Mouse (Mus musculus): ENCODE data around the gene Pnmal1. TPM values are rescaled to one million over a fixed set of nuclear protein-coding genes. Genes with fewer than 3 reads are reported as not detected.

Pnmal1 gene
- 5.8 and 12.7 TPM in 2 replicates for polyA plus RNA-seq (2016; fragmentation: Nextera tagmentation; extraction: Ambion mirVana)

GRCm38 (mm10) chr7:16959539-16960187 lies at the start of gene Pnmal1:
TSS of gene Pnmal1 (plus strand) at chr7:16959679.
- H3K9me3 ChIP-seq: peaks cover 5% of the 10 kb centered on the region; the same call in 1 of the 2 replicates
- H3K27me3 ChIP-seq (ENCODE audit: insufficient read depth, poor library complexity, severe bottlenecking): peaks cover 13% of the 10 kb centered on the region; the same call in 1 of the 2 replicates
- DNase-seq (ENCODE audit: low spot score): peak; percentile 95
- 19% methylated on average over 17 of the region's 17 CpGs for WGBS
- peaks cover 32% of the 10 kb centered on the region for H3K4me1 ChIP-seq (replicated peaks)
- H3K27ac ChIP-seq: peak within 1 kb of the TSS; percentile 90
- peaks cover 5% of the 10 kb centered on the region; the same call in 1 of the 2 replicates for H3K36me3 ChIP-seq
- H3K4me3 ChIP-seq: peak within 1 kb of the TSS; percentile 45

DNA sequence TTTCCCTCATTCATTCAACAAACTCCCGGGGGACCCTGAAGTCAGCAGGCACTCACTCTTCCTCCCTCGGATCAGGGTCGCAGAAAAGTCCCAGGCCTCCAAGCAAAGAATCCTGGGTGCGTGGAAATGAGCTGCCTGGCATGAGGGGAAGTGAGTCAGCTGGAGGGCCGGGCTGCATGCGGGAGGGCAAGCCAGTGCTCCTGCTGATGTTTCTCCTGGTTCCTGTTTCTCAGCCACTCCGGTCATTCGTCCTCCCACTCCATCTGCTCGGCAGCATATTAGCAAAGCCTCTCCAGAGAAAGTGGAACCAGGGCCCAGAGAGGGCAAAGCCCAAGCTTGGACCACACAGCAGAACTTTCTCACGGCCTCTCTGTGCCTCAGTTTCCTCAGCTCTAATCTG lies 49.6 kb upstream of the Pnmal1 start:
- no peaks in the 10 kb centered on the region for H3K9me3 ChIP-seq
- no peak for DNase-seq (ENCODE audit: low spot score)
- H3K27ac ChIP-seq: no peak overlapping the region
- peaks cover 13% of the 10 kb centered on the region for H3K36me3 ChIP-seq
- no peak overlapping the region for H3K4me3 ChIP-seq
- peaks cover 41% of the 10 kb centered on the region for H3K4me1 ChIP-seq (replicated peaks)
- whole genome bisulfite sequencing: 44% methylated on average over 10 of the region's 10 CpGs
- H3K27me3 ChIP-seq (ENCODE audit: insufficient read depth, poor library complexity, severe bottlenecking): peaks cover 18% of the 10 kb centered on the region

GRCm38 (mm10) chr7:16911904-16912303 lies 47.6 kb upstream of the Pnmal1 start:
- Histone ChIP-seq H3K9me3 (no peaks in the 10 kb centered on the region), H3K4me3 (no peak overlapping the region), H3K27me3 (ENCODE audit: insufficient read depth, poor library complexity, severe bottlenecking) (peaks cover 18% of the 10 kb centered on the region), H3K27ac (no peak overlapping the region), H3K36me3 (peaks cover 33% of the 10 kb centered on the region), H3K4me1 (replicated peaks) (peaks cover 22% of the 10 kb centered on the region)
- 90% methylated on average over 3 of the region's 3 CpGs for WGBS
- no peak for DNase-seq (ENCODE audit: low spot score)

- H3K27ac ChIP-seq: no peak overlapping the region
- H3K27me3 ChIP-seq (ENCODE audit: insufficient read depth, poor library complexity, severe bottlenecking): peaks cover 18% of the 10 kb centered on the region
- peaks cover 23% of the 10 kb centered on the region for H3K4me1 ChIP-seq (replicated peaks)
- no peaks in the 10 kb centered on the region for H3K9me3 ChIP-seq
- no peak overlapping the region for H3K4me3 ChIP-seq
- WGBS: 84% methylated on average over 6 of the region's 6 CpGs
- peaks cover 37% of the 10 kb centered on the region for H3K36me3 ChIP-seq
- no peak for DNase-seq (ENCODE audit: low spot score)
Observed at GRCm38 (mm10) chr7:16912360-16912759, 47.1 kb upstream of the Pnmal1 start.

- peak; percentile 77 for DNase-seq (ENCODE audit: low spot score)
- Histone ChIP-seq H3K4me1 (replicated peaks) (peaks cover 27% of the 10 kb centered on the region), H3K27ac (no peak overlapping the region), H3K27me3 (ENCODE audit: insufficient read depth, poor library complexity, severe bottlenecking) (peaks cover 7% of the 10 kb centered on the region; the same call in 1 of the 2 replicates), H3K9me3 (no peaks in the 10 kb centered on the region), H3K4me3 (no peak overlapping the region), H3K36me3 (peaks cover 53% of the 10 kb centered on the region)
- WGBS: 39% methylated on average over 10 of the region's 10 CpGs
Observed at GRCm38 (mm10) chr7:16913806-16914452, 45.5 kb upstream of the Pnmal1 start.

DNA sequence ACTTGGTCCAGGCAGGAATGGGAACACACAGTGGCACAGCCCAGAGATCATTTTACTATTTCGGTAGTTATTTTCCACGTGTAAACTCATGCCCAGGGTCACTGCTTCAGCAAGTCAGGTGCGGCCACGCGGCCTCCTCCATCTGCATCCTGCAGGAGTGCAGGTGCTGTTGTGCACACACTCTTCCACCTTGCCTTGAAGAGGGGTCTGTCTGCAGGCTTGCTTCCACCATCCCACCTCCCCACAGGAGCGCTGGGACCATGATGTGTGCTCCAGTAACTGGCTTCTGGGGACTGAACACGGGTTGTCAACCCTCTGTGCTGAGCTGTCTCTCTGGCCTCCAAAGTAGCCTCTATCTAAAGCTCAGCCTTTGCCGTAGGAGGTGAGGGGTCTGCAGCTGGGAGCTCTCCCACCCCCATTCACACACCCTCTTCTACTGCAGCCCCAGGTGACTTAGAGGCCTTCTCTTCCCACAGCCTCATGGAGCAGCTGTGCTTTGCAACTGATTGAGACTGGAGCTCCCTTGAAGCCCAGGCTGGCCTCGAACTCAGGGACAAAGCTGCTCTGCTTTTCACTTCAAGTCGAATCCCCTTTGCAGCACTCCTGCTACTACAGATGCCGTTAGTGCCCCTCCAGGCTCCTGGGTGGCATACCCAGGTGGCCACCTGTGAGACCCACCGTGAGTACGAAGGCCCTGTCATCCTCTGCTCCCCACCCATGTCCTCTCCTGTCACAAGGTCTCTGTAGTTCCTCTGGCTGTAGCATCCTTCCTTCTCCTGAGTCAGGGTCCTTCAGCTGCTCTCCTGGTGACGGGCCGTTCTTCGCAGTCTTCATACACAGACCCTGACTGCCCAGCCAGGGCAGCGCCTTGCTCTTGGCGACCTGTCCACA lies 44.8 kb upstream of the Pnmal1 start:
- peaks cover 27% of the 10 kb centered on the region for H3K4me1 ChIP-seq (replicated peaks)
- WGBS: 83% methylated on average over 18 of the region's 18 CpGs
- DNase-seq (ENCODE audit: low spot score): no peak
- no peak overlapping the region for H3K27ac ChIP-seq
- peaks cover 61% of the 10 kb centered on the region for H3K36me3 ChIP-seq
- peaks cover under 1% of the 10 kb centered on the region; the same call in 1 of the 2 replicates for H3K27me3 ChIP-seq (ENCODE audit: insufficient read depth, poor library complexity, severe bottlenecking)
- no peak overlapping the region for H3K4me3 ChIP-seq
- H3K9me3 ChIP-seq: no peaks in the 10 kb centered on the region

DNA sequence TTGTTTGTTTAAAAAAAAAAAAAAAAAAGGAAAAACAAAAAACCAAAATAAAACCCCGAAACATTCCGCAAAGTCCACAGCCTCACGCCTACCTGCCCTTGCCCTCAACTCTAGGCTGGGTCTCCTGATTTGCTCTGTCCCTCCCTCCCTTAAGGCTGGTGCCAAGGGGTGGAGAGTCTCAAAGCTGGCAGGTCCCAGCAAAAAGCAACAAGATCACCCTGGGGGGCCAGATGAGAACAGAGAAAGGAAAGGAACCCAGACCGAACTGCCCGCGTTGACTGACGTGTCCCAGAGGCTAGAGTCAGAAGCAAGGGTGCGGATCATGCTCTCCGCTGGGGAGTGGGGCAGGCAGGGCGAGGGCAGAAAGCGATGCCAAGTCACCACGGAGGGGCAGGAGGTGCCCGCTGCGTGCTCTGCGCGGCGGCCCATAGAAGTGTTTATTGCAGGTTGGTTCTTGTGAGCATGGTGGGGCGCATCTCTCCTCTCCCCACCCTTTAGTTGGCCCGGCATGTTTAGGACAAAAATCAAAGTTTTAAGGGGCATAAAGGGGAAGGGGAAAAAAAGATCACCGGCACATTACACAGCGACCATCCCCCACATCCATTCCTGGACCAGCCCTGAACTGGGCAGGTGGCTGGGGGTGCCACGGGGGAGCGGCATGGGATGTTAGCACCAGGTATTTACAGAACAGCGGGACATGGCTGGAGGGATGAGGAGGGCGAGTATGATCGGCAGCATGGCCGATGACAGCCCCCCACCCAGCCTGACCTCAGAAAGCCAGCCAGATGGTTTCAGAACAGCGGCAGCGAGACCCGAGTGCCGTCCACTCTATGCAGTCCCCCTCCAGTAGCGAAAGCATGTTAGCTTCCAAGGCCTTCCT lies 43.8 kb upstream of the Pnmal1 start:
- H3K36me3 ChIP-seq: peaks cover 67% of the 10 kb centered on the region
- no peak for DNase-seq (ENCODE audit: low spot score)
- H3K4me1 ChIP-seq (replicated peaks): peaks cover 35% of the 10 kb centered on the region
- H3K27me3 ChIP-seq (ENCODE audit: insufficient read depth, poor library complexity, severe bottlenecking): no peaks in the 10 kb centered on the region
- 88% methylated on average over 32 of the region's 32 CpGs for WGBS
- H3K9me3 ChIP-seq: no peaks in the 10 kb centered on the region
- no peak overlapping the region for H3K4me3 ChIP-seq
- no peak overlapping the region for H3K27ac ChIP-seq

GRCm38 (mm10) chr7:16916342-16917265 lies 42.9 kb upstream of the Pnmal1 start:
- H3K9me3 ChIP-seq: no peaks in the 10 kb centered on the region
- H3K27ac ChIP-seq: no peak overlapping the region
- 86% methylated on average over 30 of the region's 30 CpGs for WGBS
- H3K27me3 ChIP-seq (ENCODE audit: insufficient read depth, poor library complexity, severe bottlenecking): no peaks in the 10 kb centered on the region
- H3K36me3 ChIP-seq: peaks cover 76% of the 10 kb centered on the region
- no peak overlapping the region for H3K4me3 ChIP-seq
- DNase-seq (ENCODE audit: low spot score): no peak
- H3K4me1 ChIP-seq (replicated peaks): peaks cover 44% of the 10 kb centered on the region

GRCm38 (mm10) chr7:16917447-16917846 lies 42.0 kb upstream of the Pnmal1 start:
- 89% methylated on average over 11 of the region's 11 CpGs for WGBS
- no peak for DNase-seq (ENCODE audit: low spot score)
- H3K4me3 ChIP-seq: no peak overlapping the region
- no peak overlapping the region for H3K27ac ChIP-seq
- H3K9me3 ChIP-seq: no peaks in the 10 kb centered on the region
- peaks cover 53% of the 10 kb centered on the region for H3K4me1 ChIP-seq (replicated peaks)
- no peaks in the 10 kb centered on the region for H3K27me3 ChIP-seq (ENCODE audit: insufficient read depth, poor library complexity, severe bottlenecking)
- H3K36me3 ChIP-seq: peaks cover 78% of the 10 kb centered on the region

DNA sequence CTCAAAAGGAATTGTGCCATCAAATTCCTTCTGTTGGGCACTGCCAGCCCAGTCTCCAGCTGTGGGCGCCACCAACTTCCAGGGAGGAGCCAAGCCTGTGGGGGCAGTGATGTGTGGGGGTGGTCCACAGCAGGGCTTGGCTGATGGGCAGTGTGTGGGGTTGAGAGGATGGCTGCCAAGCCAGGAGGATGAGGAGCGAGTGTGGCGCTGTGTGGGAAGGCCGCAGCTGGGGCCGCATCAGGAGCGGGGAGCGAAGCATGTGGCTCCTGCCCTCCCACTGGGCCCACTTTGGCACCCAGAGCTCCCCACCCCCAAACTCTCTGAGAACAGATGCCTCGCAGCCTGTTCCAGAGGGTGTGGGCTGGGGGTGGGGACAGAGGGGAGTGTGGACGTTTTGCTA lies 41.5 kb upstream of the Pnmal1 start:
- 84% methylated on average over 9 of the region's 9 CpGs for WGBS
- no peaks in the 10 kb centered on the region for H3K9me3 ChIP-seq
- H3K36me3 ChIP-seq: peaks cover 78% of the 10 kb centered on the region
- DNase-seq (ENCODE audit: low spot score): no peak
- no peaks in the 10 kb centered on the region for H3K27me3 ChIP-seq (ENCODE audit: insufficient read depth, poor library complexity, severe bottlenecking)
- no peak overlapping the region for H3K27ac ChIP-seq
- peaks cover 59% of the 10 kb centered on the region for H3K4me1 ChIP-seq (replicated peaks)
- H3K4me3 ChIP-seq: no peak overlapping the region

- no peaks in the 10 kb centered on the region for H3K9me3 ChIP-seq
- DNase-seq (ENCODE audit: low spot score): no peak
- no peak overlapping the region for H3K4me3 ChIP-seq
- no peak overlapping the region for H3K27ac ChIP-seq
- peaks cover 77% of the 10 kb centered on the region for H3K36me3 ChIP-seq
- peaks cover 62% of the 10 kb centered on the region for H3K4me1 ChIP-seq (replicated peaks)
- H3K27me3 ChIP-seq (ENCODE audit: insufficient read depth, poor library complexity, severe bottlenecking): no peaks in the 10 kb centered on the region
- 86% methylated on average over 3 of the region's 3 CpGs for WGBS
Observed at GRCm38 (mm10) chr7:16918670-16919069, 40.8 kb upstream of the Pnmal1 start.
